Mouse (Mus musculus) limb, embryonic 15.5 days (tissue): ENCODE results near the gene Spata33. TPM values are rescaled to one million over a fixed set of nuclear protein-coding genes. Genes with fewer than 3 reads are reported as not detected.
"Not testable (repeated sequence)": the region's sequence is repeated elsewhere in the genome, so short reads cannot be mapped to it uniquely, and the experiment has no call there.

Experiments used
- ATAC-seq: fragments of 200-750 bp; cut with Nextera tagmentation; 2 replicates; pipeline ENCODE4 v1.8.0; 2017; ENCODE audit warnings: low read depth, moderate TSS enrichment; ENCODE audit not compliant: insufficient number of reproducible peaks, low FRiP score, low TSS enrichment
- H3K27ac ChIP-seq: fragments of 300-500 bp; sonication (generic); 2 replicates; pipeline ENCODE4 v1.5.1; 2015; ENCODE audit warnings: moderate library complexity, mild to moderate bottlenecking, inconsistent platforms
- H3K27me3 ChIP-seq: fragments of 300-500 bp; sonication (generic); 2 replicates; pipeline ENCODE4 v1.6.1; 2015; ENCODE audit warnings: inconsistent platforms
- H3K36me3 ChIP-seq: fragments of 300-500 bp; sonication (generic); 2 replicates; pipeline ENCODE4 v1.6.1; 2015; ENCODE audit warnings: inconsistent platforms
- H3K4me1 ChIP-seq: fragments of 300-500 bp; sonication (generic); 2 replicates; pipeline ENCODE4 v1.6.1; 2015; ENCODE audit warnings: inconsistent platforms
- H3K4me2 ChIP-seq: fragments of 300-500 bp; sonication (generic); 2 replicates; pipeline ENCODE4 v1.6.1; 2015; ENCODE audit warnings: mild to moderate bottlenecking, inconsistent platforms
- H3K4me3 ChIP-seq: fragments of 300-500 bp; sonication (generic); 2 replicates; pipeline ENCODE4 v1.5.1; 2015; ENCODE audit warnings: mild to moderate bottlenecking, inconsistent platforms
- H3K9ac ChIP-seq: fragments of 300-500 bp; sonication (generic); 2 replicates; pipeline ENCODE4 v1.6.1; 2015; ENCODE audit warnings: inconsistent platforms
- H3K9me3 ChIP-seq: fragments of 300-500 bp; sonication (generic); 2 replicates; pipeline ENCODE4 v1.6.1; 2016; ENCODE audit warnings: inconsistent platforms
- WGBS: fragments of 180-500 bp; shearing (Covaris S2); methylation state at CpG from one replicate; pipeline ENCODE4 v1.1.7; 2015; 5-methylcytosine and 5-hydroxymethylcytosine counted together
- polyA plus RNA-seq: library from polyadenylated mRNA; unstranded; fragments of >200 nt; fragmentation: Nextera tagmentation; extraction: Ambion mirVana; gene quantifications from 2 replicates; pipeline ENCODE4 v1.2.1, GENCODE M21; 2015

The Spata33 gene
- polyA plus RNA-seq, 1 experiment from 2014 or later = 3.9 TPM

DNA sequence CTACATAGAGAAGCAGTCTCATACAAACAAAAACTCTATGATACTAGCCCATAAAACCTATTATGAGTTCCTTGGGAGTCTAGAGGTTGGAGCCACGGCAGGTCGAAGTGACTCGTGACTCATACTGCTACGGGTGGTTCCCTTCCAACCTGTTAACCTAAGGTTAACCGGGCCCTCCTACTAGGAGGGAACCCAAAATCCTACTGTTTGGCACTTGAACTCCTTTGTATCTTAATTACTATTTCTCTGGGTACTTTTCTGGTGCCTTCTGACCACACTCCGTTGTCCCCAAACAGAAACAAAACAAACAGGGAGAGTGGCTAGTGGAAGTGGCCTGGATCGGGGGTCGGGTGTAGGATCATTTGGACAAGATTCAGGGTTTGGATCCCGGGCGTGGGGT, 756 bp upstream of the Spata33 start:
- Histone ChIP-seq H3K4me3 (peak overlapping the region; percentile 98), H3K27ac (0 out of 2 replicates have a peak overlapping the region, but pooled peaks have one; percentile 51), H3K9ac (peak overlapping the region; percentile 97), H3K36me3 (peaks cover 37% of the 10 kb centered on the region), H3K27me3 (no peaks in the 10 kb centered on the region), H3K4me1 (peaks cover 24% of the 10 kb centered on the region), H3K9me3 (no peaks in the 10 kb centered on the region), H3K4me2 (peak overlapping the region; percentile 86)
- ATAC-seq = no peak
- WGBS = 39% methylated on average over 10 of the region's 10 CpGs

DNA sequence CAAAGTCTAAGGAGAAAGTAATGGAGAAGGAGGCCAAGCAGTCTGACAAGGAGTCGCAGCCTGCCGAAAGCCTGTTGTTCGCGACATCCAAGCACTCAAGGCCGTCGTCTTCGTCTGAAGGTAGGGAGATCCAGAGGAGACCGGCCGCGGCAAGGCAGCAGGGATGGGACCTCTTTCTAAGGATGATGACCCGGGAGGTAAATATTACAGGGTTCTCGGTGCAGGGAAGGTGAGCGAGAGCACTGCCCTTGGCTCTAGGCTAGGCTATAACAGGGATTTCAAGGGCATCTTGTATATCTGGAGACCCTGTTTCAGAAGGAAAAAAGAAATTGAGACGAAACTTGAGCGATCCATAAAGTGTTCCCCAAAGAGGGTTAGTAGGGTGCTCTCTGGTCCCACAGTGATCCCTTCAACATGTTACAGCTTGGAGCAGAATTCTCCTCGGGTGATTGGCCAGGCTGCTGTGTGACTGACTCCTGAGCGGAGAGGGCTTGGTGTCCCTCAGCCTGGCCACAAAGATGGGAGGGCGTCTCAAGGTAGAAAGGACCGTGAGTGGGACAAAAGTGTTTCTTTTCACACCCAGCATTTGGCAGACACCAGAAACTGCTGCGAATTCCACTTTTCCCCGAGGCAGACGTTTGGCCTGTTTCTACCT, 613 bp downstream of the Spata33 start:
- Histone ChIP-seq H3K9me3 (no peaks in the 10 kb centered on the region), H3K9ac (peak overlapping the region; percentile 97), H3K4me1 (peaks cover 24% of the 10 kb centered on the region), H3K4me2 (peak overlapping the region; percentile 86), H3K36me3 (peaks cover 23% of the 10 kb centered on the region), H3K27ac (peak overlapping the region; percentile 43; the same call in 1 of the 2 replicates), H3K4me3 (peak overlapping the region; percentile 98), H3K27me3 (no peaks in the 10 kb centered on the region)
- 13% methylated on average over 22 of the region's 22 CpGs for whole genome bisulfite sequencing
- ATAC-seq = no peak

DNA sequence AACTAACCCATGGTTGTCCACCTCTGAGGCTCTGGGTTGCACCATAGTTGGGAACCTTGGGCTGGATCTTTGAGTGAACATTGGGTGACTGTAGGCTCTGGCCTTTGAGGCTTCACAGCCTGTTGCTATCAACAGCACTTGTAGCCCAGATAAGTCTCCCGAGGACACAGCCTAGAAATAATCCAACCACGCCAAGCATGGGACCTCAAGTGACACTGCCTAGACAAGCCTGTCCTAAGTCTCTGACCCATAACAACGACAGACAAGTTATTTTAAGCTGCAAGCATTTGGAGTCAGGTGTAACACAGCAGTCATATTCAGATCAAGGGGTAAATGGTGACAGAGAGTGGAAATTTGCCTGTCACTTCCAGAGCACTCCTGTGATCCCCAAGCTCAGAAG, 2.8 kb downstream of the Spata33 start:
- Histone ChIP-seq H3K27me3 (no peaks in the 10 kb centered on the region), H3K4me3 (no peak overlapping the region), H3K27ac (no peak overlapping the region), H3K4me2 (no peak overlapping the region), H3K9ac (no peak overlapping the region), H3K9me3 (no peaks in the 10 kb centered on the region), H3K36me3 (0 out of 2 replicates have a peak, but pooled peaks cover 1% of the 10 kb centered on the region), H3K4me1 (peaks cover 24% of the 10 kb centered on the region)
- WGBS = 80% methylated on average over 3 of the region's 3 CpGs
- ATAC-seq = no peak

DNA sequence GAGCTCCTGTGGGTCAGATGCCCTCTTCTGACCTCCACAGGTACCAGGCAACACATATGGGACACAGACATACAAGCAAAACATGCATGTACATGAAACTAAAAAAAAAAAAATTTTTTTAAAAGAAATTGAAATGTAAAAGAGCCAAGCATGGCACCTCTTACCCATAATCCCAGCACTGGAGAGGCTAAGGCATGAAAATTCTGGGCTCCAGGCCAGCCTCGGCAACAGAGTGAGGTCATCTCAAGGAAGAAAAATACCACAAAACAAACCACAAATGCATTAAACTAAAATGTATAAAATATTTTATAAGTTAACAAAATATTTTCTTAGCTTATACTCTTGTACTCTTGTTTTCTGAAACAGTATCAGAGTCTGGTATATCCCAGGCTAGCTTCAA, 8.3 kb downstream of the Spata33 start:
- Histone ChIP-seq H3K27ac (no peak overlapping the region), H3K4me2 (no peak overlapping the region), H3K9me3 (no peaks in the 10 kb centered on the region), H3K4me3 (no peak overlapping the region), H3K9ac (no peak overlapping the region), H3K27me3 (no peaks in the 10 kb centered on the region), H3K4me1 (peaks cover 14% of the 10 kb centered on the region), H3K36me3 (no peaks in the 10 kb centered on the region)
- ATAC-seq = no peak
- 39% methylated on average over 1 of the region's 1 CpGs for WGBS

DNA sequence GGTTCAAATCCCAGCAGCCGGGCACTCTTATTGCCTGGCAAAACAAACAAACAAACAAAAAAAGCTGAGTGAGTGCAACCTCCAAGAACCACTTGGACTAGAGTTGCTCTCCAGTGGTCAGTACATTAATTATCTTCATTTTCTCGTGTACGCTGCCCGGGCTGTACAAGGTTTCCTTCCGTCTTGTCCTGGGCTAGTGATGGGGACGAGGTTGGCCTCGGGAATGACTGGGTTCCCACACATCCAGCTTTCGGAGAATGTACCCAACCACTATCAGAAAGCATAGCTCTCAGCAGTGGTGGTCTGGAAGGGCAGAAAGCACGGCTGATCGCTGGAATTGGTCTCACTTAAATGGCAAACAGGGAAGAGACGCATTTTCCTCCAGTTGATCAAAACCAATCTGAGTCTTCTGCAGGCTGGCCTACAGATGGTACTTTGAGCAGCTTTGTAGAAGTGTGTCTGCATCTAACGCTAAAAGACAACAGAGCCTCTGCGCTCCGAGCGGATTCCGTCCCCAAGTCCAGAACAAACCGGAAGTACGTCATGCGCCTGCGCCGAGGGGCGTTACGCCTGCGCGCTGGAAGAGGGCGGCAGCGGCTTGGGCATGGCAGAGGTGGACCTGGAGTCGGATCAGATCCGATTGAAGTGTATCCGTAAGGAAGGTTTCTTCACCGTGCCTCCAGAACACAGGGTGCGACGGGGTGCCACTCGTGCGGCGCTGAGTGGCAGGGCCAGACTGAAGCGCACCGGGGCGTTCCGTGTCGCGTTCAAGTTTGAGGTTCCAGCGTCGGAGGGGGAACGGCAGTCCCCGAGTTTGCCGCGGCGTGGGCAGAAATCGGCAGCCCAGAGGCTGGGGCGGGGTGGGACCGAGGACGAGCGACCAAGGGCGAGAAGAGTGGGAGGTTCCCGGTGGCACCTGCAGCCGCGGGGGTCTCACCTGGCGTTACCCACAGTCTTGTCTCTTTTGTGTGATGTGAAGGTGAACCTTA, 11.9 kb downstream of the Spata33 start, which contains the start of gene Cdk10:
TSS of gene Cdk10 (plus strand) at position 565 of the 989 bp plus-strand sequence.
- Histone ChIP-seq H3K4me3 (peak within 1 kb of the TSS; percentile 89), H3K9me3 (no peaks in the 10 kb centered on the region), H3K4me1 (peaks cover 15% of the 10 kb centered on the region), H3K27me3 (no peaks in the 10 kb centered on the region), H3K9ac (peak within 1 kb of the TSS; percentile 88), H3K4me2 (peak within 1 kb of the TSS; percentile 87), H3K27ac (peak within 1 kb of the TSS; percentile 91), H3K36me3 (peaks cover 27% of the 10 kb centered on the region)
- ATAC-seq = peak; percentile 67; the same call in 1 of the 2 replicates
- 3% methylated on average over 59 of the region's 59 CpGs for WGBS

DNA sequence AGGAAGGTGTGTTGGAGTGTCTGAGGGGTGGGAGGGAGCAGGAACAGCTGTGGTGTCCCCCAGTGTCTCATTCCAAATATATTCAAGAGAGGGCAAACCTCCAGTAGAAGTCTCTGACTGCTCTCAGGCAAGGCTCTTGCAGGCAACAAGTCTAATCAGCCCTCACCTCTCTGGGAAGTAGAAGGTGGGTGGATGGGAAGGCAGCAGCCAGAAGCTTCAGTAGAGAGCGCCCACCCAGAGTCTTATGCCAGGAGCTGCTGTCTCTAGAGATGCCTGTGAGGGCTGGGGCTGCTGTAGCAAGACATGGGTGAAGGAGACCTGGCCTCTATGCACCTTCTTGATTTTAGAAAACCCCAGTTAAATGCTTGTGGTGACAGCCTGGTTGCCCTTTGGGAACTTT, 15.8 kb downstream of the Spata33 start:
- WGBS = 92% methylated on average over 1 of the region's 1 CpGs
- H3K4me3 ChIP-seq = no peak overlapping the region

DNA sequence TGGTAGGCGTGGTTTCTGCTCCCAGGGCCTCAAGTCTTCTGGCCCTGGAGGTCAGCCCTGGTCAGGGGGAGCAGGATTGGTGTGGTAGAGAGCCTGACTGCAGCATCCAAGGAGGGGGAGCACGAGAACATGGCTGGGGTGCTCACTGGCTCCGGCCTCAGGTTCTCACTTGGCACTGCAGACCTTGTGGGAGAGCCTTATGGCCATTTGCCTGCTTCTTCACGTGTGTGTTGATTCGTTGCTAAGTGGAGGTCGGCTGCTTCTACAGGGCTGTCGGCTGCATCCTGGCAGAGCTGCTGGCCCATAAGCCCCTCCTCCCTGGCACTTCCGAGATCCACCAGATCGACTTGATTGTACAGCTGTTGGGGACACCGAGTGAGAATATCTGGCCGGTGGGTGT, 17.7 kb downstream of the Spata33 start:
- H3K4me3 ChIP-seq, ATAC-seq: not testable (repeated sequence)
- 80% methylated on average over 11 of the region's 11 CpGs for WGBS

More for the DNA sequence above, 15.8 kb downstream of the Spata33 start:
- Histone ChIP-seq H3K9me3 (no peaks in the 10 kb centered on the region), H3K36me3 (peaks cover 34% of the 10 kb centered on the region), H3K27ac (no peak overlapping the region), H3K27me3 (peaks cover 11% of the 10 kb centered on the region), H3K4me1 (peaks cover 22% of the 10 kb centered on the region), H3K9ac (no peak overlapping the region), H3K4me2 (no peak overlapping the region)
- ATAC-seq = no peak

DNA sequence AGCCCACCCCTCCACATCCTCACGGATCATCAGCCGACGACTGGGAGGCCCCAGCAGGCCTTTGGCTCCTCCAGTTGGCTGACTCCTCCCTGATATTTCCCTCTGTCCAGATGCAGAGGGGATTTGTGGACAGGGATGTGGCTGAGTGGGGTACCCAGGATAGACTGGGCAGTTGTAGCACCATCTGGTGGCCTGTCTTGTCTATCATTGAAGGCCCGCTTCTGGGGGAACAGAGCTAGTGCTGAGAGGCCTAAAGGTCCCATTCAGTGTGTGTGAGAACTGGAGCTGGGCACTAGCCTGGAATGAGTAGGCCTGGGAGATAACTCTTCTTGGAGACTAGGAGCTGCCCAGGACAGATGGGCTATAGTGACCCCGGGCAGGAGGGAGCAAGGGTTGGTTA, 19.1 kb downstream of the Spata33 start:
- peaks cover 29% of the 10 kb centered on the region for H3K4me1 ChIP-seq
- H3K27me3 ChIP-seq = peaks cover 32% of the 10 kb centered on the region
- H3K27ac ChIP-seq = no peak overlapping the region
- H3K36me3 ChIP-seq = peaks cover 34% of the 10 kb centered on the region
- no peak overlapping the region for H3K4me3 ChIP-seq
- H3K9me3 ChIP-seq = no peaks in the 10 kb centered on the region
- no peak overlapping the region for H3K9ac ChIP-seq
- 61% methylated on average over 5 of the region's 5 CpGs for WGBS
- no peak for ATAC-seq
- no peak overlapping the region for H3K4me2 ChIP-seq

More for the DNA sequence above, 17.7 kb downstream of the Spata33 start:
- Histone ChIP-seq H3K27me3 (peaks cover 28% of the 10 kb centered on the region), H3K36me3 (peaks cover 34% of the 10 kb centered on the region), H3K4me1 (peaks cover 25% of the 10 kb centered on the region)
- not testable (repeated sequence) for H3K27ac ChIP-seq, H3K4me2 ChIP-seq, H3K9me3 ChIP-seq, H3K9ac ChIP-seq

DNA sequence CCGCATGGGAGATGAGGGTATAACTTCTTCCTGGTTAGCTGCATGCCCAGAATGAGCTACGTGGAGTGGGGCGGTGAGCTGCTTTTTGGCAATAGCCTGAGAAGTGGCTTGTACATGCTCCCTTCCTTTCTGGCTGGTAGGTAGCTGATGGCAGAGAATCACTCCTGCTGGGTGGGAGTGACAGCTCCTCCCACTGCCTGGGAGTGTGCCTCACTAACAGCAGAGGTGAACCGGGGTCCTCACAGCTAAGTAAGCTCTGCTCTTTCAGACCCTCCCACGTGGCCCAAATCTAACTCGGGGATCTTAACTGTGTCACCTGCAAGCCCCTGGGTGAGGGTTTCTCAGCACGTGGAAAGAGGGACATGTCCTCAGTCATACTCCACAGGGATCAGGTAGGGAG, 19.9 kb downstream of the Spata33 start:
- H3K9me3 ChIP-seq = no peaks in the 10 kb centered on the region
- H3K9ac ChIP-seq = no peak overlapping the region
- peaks cover 26% of the 10 kb centered on the region for H3K36me3 ChIP-seq
- H3K4me3 ChIP-seq = no peak overlapping the region
- H3K4me2 ChIP-seq = no peak overlapping the region
- peaks cover 29% of the 10 kb centered on the region for H3K4me1 ChIP-seq
- ATAC-seq = no peak
- WGBS = 28% methylated on average over 7 of the region's 7 CpGs
- H3K27me3 ChIP-seq = peaks cover 32% of the 10 kb centered on the region
- H3K27ac ChIP-seq = no peak overlapping the region

DNA sequence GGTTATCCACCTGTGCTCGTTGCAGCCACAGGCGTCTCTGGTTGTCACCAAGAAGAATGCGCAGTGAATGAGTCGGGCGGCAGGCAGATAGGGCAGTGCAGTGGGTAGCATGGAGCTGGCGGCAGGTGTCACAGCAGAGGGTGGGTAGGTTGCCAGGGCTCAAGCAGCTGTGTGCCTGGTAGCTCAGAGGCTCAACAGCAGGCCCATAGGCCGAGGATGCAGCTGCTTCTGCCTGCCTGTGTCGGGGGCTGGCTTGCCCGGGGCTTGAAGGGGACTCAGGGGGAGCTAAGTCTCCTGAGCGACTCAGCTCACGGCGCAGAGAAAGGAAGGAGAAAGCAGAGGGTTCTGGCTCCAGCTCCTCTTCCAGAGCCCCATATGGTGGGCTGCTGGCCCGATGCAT, 20.7 kb downstream of the Spata33 start:
- peaks cover 29% of the 10 kb centered on the region for H3K4me1 ChIP-seq
- 56% methylated on average over 13 of the region's 13 CpGs for WGBS
- no peak overlapping the region for H3K4me3 ChIP-seq
- no peak for ATAC-seq
- H3K27ac ChIP-seq = no peak overlapping the region
- H3K4me2 ChIP-seq = no peak overlapping the region
- no peak overlapping the region for H3K9ac ChIP-seq
- peaks cover 32% of the 10 kb centered on the region for H3K27me3 ChIP-seq
- H3K36me3 ChIP-seq = peaks cover 20% of the 10 kb centered on the region
- no peaks in the 10 kb centered on the region for H3K9me3 ChIP-seq

DNA sequence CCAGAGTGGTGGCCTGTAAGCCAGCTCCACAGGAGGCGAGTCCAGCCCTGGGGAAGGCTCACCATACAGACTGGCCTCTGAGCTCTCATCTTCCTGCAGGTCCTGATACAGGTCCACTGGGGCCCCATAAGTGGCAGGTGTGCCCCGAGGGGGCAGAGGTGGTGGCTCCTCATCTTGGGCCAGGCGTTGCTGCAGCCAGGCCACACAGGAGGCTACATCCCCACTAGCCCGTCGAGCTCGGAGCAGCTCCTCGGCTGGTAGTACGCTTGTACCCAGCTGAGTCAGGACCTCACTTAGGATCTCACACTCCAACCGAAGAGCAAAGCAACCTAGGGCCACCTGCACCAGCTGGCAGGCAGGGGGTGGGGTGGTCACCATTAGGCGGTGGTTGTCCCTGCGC, 21.1 kb downstream of the Spata33 start:
- Histone ChIP-seq H3K4me3 (no peak overlapping the region), H3K27me3 (peaks cover 32% of the 10 kb centered on the region)
- 67% methylated on average over 11 of the region's 11 CpGs for WGBS

More for the DNA sequence above, 21.1 kb downstream of the Spata33 start:
- Histone ChIP-seq H3K36me3 (peaks cover 15% of the 10 kb centered on the region; the same call in 1 of the 2 replicates), H3K27ac (no peak overlapping the region), H3K4me1 (peaks cover 29% of the 10 kb centered on the region), H3K9me3 (no peaks in the 10 kb centered on the region), H3K4me2 (no peak overlapping the region), H3K9ac (no peak overlapping the region)
- ATAC-seq = no peak
